Comparison of ENCODE assay signal across 8 mouse cellular contexts in genomic region chr2:173019790-173020189, GRCm38 (mm10). TPM values are rescaled to one million over a fixed set of nuclear protein-coding genes. Genes with fewer than 3 reads are reported as not detected.
DNase-seq lines count a peak whose midpoint lies in the region; ATAC-seq and TF ChIP-seq lines count a peak whose summit lies in the region.

No protein-coding gene starts in this region.

- peak; percentile 65 for TF ChIP-seq EP300 in ES-Bruce4 (IDR thresholded peaks at IDR 0.05; ENCODE audit: insufficient read depth, low read depth, low read length)

- H3K27ac ChIP-seq in ES-Bruce4 (ENCODE audit: insufficient read depth, low read length) = no peak overlapping the region
- no peak overlapping the region for H3K27ac ChIP-seq in cerebellum, adult 2 months (ENCODE audit: insufficient read depth, low read length)
- H3K27ac ChIP-seq in lung, embryonic 16.5 days (ENCODE audit: low read length) = peak overlapping the region; percentile 34
- H3K27ac ChIP-seq in thymus, adult 2 months (ENCODE audit: control insufficient read depth, insufficient read depth, low read length) = peak overlapping the region; percentile 13; the same call in 1 of the 2 replicates

- DNase-seq in cerebellum, adult 2 months = peak; percentile 81 to 83
- DNase-seq in forelimb bud, embryonic 11.5 days (ENCODE audit: low read depth, low spot score) = peak; percentile 81
- peak; percentile 89 for DNase-seq in layer of hippocampus, adult 9-11 months
- DNase-seq in ovary, adult 18-20 months (ENCODE audit: low spot score) = peak; percentile 88
- DNase-seq in thymus, adult 2 months = peak; percentile 97

- H3K27me3 ChIP-seq in ES-Bruce4 (ENCODE audit: control insufficient read depth, insufficient read depth, low read length, poor library complexity, severe bottlenecking) = no peaks in the 10 kb centered on the region
- no peaks in the 10 kb centered on the region for H3K27me3 ChIP-seq in cerebellum, adult 2 months (ENCODE audit: control insufficient read depth, insufficient read depth, low read length)
- peaks cover 3% of the 10 kb centered on the region for H3K27me3 ChIP-seq in lung, embryonic 16.5 days (ENCODE audit: control insufficient read depth, insufficient read depth, low read depth, low read length)
- H3K27me3 ChIP-seq in thymus, adult 2 months (ENCODE audit: control insufficient read depth, insufficient read depth, low read length) = no peaks in the 10 kb centered on the region

- under 1% methylated on average over 29 of the region's 29 CpGs for WGBS in cerebellum, adult 2 months
- WGBS in lung, embryonic 16.5 days = 0% methylated on average over 26 of the region's 29 CpGs
- under 1% methylated on average over 29 of the region's 29 CpGs for WGBS in thymus, adult 2 months

- ATAC-seq in hematopoietic stem cell, adult 5-6 weeks (replicated peaks in 1 of 2; ENCODE audit: insufficient read depth in 1 of 2, low FRiP score in 2 of 2, low TSS enrichment in 1 of 2, low read depth in 1 of 2, poor library complexity in 2 of 2, severe bottlenecking in 2 of 2) = peak; percentile 47 to 57
- ATAC-seq in lung, embryonic 16.5 days (ENCODE audit: low read depth) = peak; percentile 88

- H3K4me1 ChIP-seq in ES-Bruce4 (ENCODE audit: control insufficient read depth, insufficient read depth, low read length) = peaks cover 6% of the 10 kb centered on the region
- H3K4me1 ChIP-seq in cerebellum, adult 2 months (ENCODE audit: control insufficient read depth, insufficient read depth, low read length) = peaks cover 1% of the 10 kb centered on the region
- H3K4me1 ChIP-seq in lung, embryonic 16.5 days (replicated peaks; ENCODE audit: control insufficient read depth, insufficient read depth, low read length) = peaks cover 36% of the 10 kb centered on the region
- peaks cover 49% of the 10 kb centered on the region for H3K4me1 ChIP-seq in thymus, adult 2 months (replicated peaks; ENCODE audit: control insufficient read depth, insufficient read depth, low read length)

- peak overlapping the region; percentile 90 for H3K4me2 ChIP-seq in lung, embryonic 16.5 days (ENCODE audit: low read depth, low read length)

- H3K9ac ChIP-seq in ES-Bruce4 (ENCODE audit: low read depth, poor library complexity, severe bottlenecking) = no peak overlapping the region
- peak overlapping the region; percentile 57 for H3K9ac ChIP-seq in lung, embryonic 16.5 days (ENCODE audit: low read length)

- no peak for TF ChIP-seq POLR2A in ES-Bruce4 (IDR thresholded peaks at IDR 0.05; ENCODE audit: insufficient read depth, low read length)
- TF ChIP-seq POLR2A in cerebellum, adult 2 months (IDR thresholded peaks at IDR 0.05; ENCODE audit: borderline replicate concordance, insufficient read depth, low read length) = no peak
- TF ChIP-seq POLR2A in thymus, adult 2 months (IDR thresholded peaks at IDR 0.05; ENCODE audit: control insufficient read depth, extremely low read depth, insufficient read depth, low read length, poor library complexity) = no peak

- peak overlapping the region; percentile 51 for H3K4me3 ChIP-seq in ES-Bruce4 (ENCODE audit: low read depth, low read length)
- peak overlapping the region; percentile 53 for H3K4me3 ChIP-seq in cerebellum, adult 2 months (replicated peaks; ENCODE audit: insufficient read depth, low read depth, low read length)
- H3K4me3 ChIP-seq in lung, embryonic 16.5 days (ENCODE audit: low read length) = peak overlapping the region; percentile 51
- peak overlapping the region; percentile 38 for H3K4me3 ChIP-seq in thymus, adult 2 months (ENCODE audit: control insufficient read depth, insufficient read depth, low read length)

- H3K36me3 ChIP-seq in ES-Bruce4 (ENCODE audit: control insufficient read depth, insufficient read depth, low read length, poor library complexity, severe bottlenecking) = peaks cover 10% of the 10 kb centered on the region
- peaks cover 6% of the 10 kb centered on the region; the same call in 1 of the 2 replicates for H3K36me3 ChIP-seq in lung, embryonic 16.5 days (ENCODE audit: control insufficient read depth, insufficient read depth, low read length)
- H3K36me3 ChIP-seq in thymus, adult 2 months (ENCODE audit: control insufficient read depth, insufficient read depth, low read length) = peaks cover 9% of the 10 kb centered on the region; the same call in 1 of the 2 replicates

- TF ChIP-seq CTCF in ES-Bruce4 (IDR thresholded peaks at IDR 0.05; ENCODE audit: low read depth, low read length) = no peak
- no peak for TF ChIP-seq CTCF in cerebellum, adult 2 months (IDR thresholded peaks at IDR 0.05; ENCODE audit: borderline replicate concordance, insufficient read depth, low read depth, low read length)
- TF ChIP-seq CTCF in thymus, adult 2 months (IDR thresholded peaks at IDR 0.05; ENCODE audit: borderline replicate concordance, control insufficient read depth, extremely low read depth, insufficient read depth, low read length, poor library complexity) = no peak

- no peaks in the 10 kb centered on the region for H3K9me3 ChIP-seq in ES-Bruce4 (replicated peaks; ENCODE audit: control insufficient read depth, insufficient read depth, low read length, poor library complexity, severe bottlenecking)
- no peaks in the 10 kb centered on the region for H3K9me3 ChIP-seq in lung, embryonic 16.5 days (ENCODE audit: control insufficient read depth, low read length)

RNA-seq across cellular contexts. Expression of gene Rbm38, which starts 0.5 kb away (rescaled TPM):
- polyA plus RNA-seq in ES-Bruce4 (2011; ENCODE audit: insufficient read depth, insufficient read length, low read depth, missing spikeins) = 80.2 and 84.9 TPM in 2 replicates
- polyA plus RNA-seq in cerebellum, adult 2 months (2012; rRNA removed) = 9.0 and 10.1 TPM in 2 replicates
- 66.3 and 81.3 TPM in 2 replicates for total RNA-seq in hematopoietic stem cell, adult 5-6 weeks (2017)
- polyA plus RNA-seq in lung, embryonic 16.5 days (2015; fragmentation: Nextera tagmentation; extraction: Ambion mirVana) = 30.8 and 34.3 TPM in 2 replicates
- 1,267 and 1,290 TPM in 2 replicates for polyA plus RNA-seq in thymus, adult 2 months (2012; rRNA removed)

RNA-seq across cellular contexts. Expression of gene Rae1, which starts 19.9 kb away (rescaled TPM):
- 117 and 123 TPM in 2 replicates for polyA plus RNA-seq in ES-Bruce4 (2011; ENCODE audit: insufficient read depth, insufficient read length, low read depth, missing spikeins)
- 69.1 and 74.7 TPM in 2 replicates for polyA plus RNA-seq in cerebellum, adult 2 months (2012; rRNA removed)
- 45.8 and 57.5 TPM in 2 replicates for total RNA-seq in hematopoietic stem cell, adult 5-6 weeks (2017)
- 104 and 109 TPM in 2 replicates for polyA plus RNA-seq in lung, embryonic 16.5 days (2015; fragmentation: Nextera tagmentation; extraction: Ambion mirVana)
- polyA plus RNA-seq in thymus, adult 2 months (2012; rRNA removed) = 111 and 122 TPM in 2 replicates

RNA-seq across cellular contexts. Expression of gene Spo11, which starts 42.3 kb away (rescaled TPM):
- polyA plus RNA-seq in ES-Bruce4 (2011; ENCODE audit: insufficient read depth, insufficient read length, low read depth, missing spikeins) = 0.54 and 0.56 TPM in 2 replicates
- 0.21 and 0.27 TPM in 2 replicates for polyA plus RNA-seq in cerebellum, adult 2 months (2012; rRNA removed)
- total RNA-seq in hematopoietic stem cell, adult 5-6 weeks (2017) = 2.2 and 9.6 TPM in 2 replicates
- 0.21 and 0.30 TPM in 2 replicates for polyA plus RNA-seq in lung, embryonic 16.5 days (2015; fragmentation: Nextera tagmentation; extraction: Ambion mirVana)
- 101 and 126 TPM in 2 replicates for polyA plus RNA-seq in thymus, adult 2 months (2012; rRNA removed)

Comparison
In these comparisons a context has a peak if more than half of its experiments do, and no peak if none do; other contexts are left out.
1. H3K27ac ChIP-seq: peak in lung, embryonic 16.5 days (single experiment) and thymus, adult 2 months (single experiment); none in ES-Bruce4 (single experiment) and cerebellum, adult 2 months (single experiment).
2. RNA of gene Rbm38, which starts 0.5 kb away (polyA plus RNA-seq): 1,267 to 1,290 TPM in thymus, adult 2 months; 80.2 to 84.9 TPM in ES-Bruce4, 30.8 to 34.3 TPM in lung, embryonic 16.5 days and 9.0 to 10.1 TPM in cerebellum, adult 2 months; every median in the first group is over 10 times any median in the second.
3. RNA of gene Spo11, which starts 42.3 kb away (polyA plus RNA-seq): 101 to 126 TPM in thymus, adult 2 months; 0.54 to 0.56 TPM in ES-Bruce4, 0.21 to 0.30 TPM in lung, embryonic 16.5 days and 0.21 to 0.27 TPM in cerebellum, adult 2 months; every median in the first group is over 10 times any median in the second.
4. Peak in every context shown above with its lines, with median percentiles within 50 percentile points of each other: H3K4me3 ChIP-seq and DNase-seq.